Mouse (Mus musculus) right cerebral cortex, postnatal 4 days (tissue): ENCODE measurements around the gene Taf6.
"Not testable (repeated sequence)": the region's sequence is repeated elsewhere in the genome, so short reads cannot be mapped to it uniquely, and the experiment has no call there.

ENCODE experiments used
- DNase-seq: peaks from one replicate; pipeline ENCODE4 v3.0.0-alpha.2; 2022

Gene Taf6

DNA sequence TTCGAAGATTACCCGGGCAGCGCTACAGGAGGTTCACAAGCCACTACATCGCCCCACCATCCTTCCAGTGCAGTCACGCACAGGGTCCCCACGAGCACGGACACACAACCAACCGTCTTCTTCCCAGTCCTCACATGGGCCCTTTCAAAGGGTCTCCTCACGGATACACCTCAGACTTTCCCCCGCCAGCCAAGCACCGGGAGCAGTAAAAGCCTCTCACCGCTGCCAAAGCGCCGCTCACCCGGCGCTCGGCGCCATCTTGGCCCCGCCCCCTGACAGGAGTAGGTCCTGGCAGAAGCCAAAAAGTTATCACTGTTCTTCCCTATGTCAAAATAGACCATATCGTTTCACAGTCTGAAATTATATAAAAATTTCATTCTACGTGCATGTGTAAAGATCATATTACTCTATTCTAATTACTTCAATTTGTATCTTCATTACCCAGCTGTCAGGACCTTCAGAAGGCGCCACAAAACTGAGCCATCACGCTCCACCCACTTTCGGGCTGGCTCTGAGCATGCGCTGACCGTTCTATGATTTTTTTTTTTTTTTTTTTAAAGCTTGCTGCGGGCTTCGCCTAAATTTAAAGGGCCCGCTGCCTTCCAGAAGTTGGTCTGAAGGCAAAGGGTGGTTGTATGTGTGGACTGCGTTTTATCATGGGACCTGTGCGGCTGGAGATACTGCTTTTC lies at the start of gene Taf6, which contains the start of gene Cnpy4:
Gene Taf6, minus strand, starts transcription at position 502 of the 689 bp plus-strand sequence.
Gene Cnpy4, plus strand, starts transcription at position 536 of the 689 bp plus-strand sequence.
- peak; percentile 84 for DNase-seq

DNA sequence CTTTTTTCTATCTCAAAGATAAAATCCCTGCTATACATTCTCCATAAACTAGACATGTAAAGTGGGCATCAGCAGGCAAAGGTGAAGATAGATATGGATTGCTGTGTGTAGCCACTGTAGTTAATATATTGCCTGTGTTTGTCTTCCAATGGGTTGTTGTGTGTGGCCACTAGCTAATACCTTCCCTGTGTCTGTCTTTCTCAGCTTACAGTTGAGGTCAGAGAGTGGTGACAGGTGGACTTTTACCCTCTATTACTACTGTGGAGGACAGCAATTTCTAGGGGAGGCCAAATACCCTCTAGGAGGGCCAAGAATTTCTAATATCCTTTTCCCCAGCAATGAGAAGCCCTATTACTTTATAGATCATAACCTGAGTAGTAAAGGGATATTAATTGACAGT lies 47.0 kb upstream of the Taf6 start:
- DNase-seq = no peak

DNA sequence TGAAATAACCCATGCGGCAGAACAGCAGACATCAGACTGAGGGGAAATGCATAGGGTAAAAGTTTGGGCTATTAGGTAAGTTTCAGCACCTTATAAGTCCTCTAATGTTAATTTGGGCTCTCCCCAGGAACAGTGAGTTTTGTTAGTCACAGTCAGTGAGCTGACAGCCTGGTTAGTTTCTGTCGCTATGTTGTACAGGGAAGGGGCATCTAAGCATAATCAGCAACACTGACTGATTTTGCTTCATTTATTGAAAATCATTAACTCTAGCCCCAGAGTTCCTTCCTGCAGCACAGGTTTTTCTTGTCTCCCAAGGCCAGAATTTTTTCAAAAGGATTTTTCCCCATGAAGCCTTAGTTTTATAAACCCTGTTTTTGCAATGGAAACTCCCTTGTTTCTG lies 46.5 kb upstream of the Taf6 start:
- DNase-seq = no peak

DNA sequence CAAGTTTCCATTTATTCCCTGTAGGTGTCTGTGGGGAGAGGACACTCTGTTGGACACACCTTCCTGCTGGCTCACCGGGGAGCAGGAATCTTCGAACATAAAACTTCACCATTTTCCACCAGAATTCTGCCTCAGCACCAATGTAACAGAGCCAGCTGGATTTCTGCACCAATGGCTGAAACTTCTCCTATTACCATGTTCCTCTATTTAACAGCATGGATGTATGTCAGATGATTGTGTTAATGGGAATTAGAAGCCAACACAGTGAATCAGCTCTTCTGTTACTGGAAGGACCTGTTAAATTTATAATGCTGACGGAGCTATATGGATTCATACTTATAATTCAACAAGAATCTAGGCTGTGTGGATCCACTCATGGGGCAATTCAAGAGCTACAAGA lies 42.3 kb upstream of the Taf6 start:
- DNase-seq = no peak

DNA sequence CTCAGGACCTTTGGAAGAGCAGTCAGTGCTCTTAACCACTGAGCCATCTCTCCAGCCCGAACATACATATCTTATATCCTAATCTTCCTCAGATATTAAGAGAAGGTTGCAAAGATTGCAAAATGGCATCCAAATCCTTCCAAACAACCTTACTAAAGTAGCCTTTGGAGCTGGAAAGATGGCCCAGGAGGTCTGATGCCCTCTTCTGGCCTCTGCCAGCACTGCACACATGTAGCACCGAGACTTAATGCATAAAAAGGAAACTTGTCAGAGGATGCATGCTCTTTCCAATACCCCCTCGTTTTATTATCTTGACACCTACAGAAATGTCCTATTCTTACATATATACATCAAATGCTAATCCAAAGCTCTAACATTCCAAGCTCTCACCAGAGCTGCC lies 40.8 kb upstream of the Taf6 start:
- peak; percentile 28 for DNase-seq

DNA sequence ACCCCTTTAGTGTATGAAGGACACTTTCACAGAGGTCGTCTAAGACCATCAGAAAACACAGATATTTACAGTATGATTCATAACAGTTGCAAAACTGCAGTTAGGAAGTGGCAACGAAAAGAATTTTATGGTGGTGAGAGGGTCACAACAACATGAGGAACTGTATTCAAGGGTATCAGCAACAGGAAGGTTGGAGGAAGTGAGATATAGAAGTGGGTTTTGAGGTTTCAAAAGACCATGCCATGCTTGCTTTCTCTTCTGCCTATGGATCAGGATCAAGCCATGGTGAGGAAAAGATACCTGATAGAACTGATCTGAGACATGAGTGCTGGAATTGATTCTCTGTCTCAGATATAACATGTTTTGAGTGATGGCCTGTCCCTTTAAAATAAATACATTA lies 40.1 kb upstream of the Taf6 start:
- DNase-seq = no peak

DNA sequence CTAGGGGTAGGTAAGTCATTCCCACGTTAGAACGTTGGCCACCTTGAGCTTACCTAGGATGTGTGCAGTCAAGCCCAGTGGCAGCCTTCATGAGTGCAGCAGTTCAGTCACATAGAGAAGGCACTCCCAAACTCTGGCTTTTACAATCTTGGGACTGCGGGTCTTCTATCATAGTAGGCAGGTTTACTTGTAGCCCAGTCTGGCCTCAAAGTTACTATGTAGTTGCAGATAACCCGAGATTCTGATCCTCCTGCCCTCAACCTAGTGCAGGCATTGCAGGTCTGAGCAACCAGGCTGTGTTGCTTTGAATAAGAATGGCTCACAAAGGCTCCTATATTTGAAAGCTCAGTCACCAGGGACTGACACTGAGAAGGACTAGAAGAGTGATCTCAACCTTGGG lies 39.2 kb upstream of the Taf6 start:
- DNase-seq = no peak

DNA sequence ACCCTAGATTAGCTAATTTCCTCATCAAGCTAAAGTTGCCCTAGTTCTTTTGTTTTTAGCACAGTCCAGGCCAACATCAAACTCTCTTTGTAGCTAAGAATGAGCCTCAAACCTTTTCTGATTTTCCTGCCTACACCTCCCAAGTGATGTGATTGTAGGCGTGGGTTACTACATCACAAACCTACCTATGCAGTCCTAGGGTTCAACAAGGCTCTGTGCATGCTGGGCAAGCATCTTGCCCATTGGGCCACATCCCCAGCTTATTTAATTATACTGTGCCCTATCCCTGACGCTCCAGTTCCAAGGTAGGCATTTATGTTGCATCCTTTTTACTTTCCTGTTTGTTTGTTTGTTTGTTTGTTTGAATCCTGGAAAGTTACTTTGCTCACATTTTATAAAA lies 38.4 kb upstream of the Taf6 start, which contains the start of gene Nxpe5:
Gene Nxpe5, plus strand, starts transcription at position 199 of the 400 bp plus-strand sequence.
- DNase-seq = no peak

DNA sequence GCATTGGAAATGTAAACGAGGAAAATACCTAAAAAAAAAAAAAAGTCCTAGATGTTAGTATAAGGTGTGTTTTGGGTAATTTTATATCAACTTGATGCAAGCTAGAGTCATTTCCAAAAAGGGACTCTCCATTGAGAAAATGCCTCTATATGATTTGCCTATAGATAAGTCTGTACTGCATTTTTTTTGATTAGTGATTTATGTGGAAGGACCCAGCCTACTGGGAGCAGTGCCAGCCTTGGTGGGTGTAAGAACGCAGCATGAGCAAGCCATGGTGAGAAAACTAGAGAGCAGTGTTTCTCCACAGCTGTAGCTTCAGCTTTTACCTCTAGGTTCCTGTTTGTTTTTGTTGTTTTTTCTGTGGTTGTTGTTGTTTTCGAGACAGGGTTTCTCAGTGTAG lies 36.0 kb upstream of the Taf6 start:
- peak; percentile 7 for DNase-seq

DNA sequence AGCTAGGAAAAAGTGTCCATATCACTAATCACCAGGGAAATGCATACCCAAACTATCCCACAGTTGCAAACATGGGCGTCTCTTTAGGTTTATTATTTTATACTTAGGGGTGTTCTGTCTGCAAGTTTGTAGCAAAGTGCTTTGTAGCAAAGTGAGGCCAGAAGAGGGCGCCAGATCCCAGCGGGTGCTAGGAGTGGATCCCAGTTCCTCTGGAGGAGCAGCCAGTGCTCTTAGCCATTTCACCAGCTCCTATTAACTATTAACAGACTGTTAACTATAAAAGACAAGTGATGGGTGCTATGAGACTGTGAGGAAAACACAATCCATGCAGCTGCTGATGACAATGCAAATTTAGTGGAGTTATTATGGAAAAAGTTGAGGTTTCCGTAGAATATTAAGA lies 34.9 kb upstream of the Taf6 start:
- peak; percentile 93 for DNase-seq

DNA sequence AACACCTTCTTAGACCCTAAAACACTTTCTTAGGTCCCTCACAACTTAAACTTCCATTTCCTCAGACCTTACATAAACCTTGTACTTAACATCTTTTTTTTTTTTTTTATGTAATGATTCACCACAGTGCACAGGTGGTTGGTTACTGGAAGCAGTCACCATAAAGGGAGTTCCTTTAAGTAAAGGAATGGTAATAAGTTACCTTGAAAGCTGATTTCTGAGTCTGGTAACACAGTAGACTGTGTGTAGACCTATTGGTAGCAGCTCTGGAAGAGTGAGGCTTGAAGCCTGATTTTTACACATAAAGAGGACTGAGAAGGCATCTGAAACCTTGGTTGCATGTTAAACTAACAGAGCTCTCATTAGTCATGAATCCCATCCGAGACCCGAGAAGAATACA lies 32.6 kb upstream of the Taf6 start:
- no peak for DNase-seq

DNA sequence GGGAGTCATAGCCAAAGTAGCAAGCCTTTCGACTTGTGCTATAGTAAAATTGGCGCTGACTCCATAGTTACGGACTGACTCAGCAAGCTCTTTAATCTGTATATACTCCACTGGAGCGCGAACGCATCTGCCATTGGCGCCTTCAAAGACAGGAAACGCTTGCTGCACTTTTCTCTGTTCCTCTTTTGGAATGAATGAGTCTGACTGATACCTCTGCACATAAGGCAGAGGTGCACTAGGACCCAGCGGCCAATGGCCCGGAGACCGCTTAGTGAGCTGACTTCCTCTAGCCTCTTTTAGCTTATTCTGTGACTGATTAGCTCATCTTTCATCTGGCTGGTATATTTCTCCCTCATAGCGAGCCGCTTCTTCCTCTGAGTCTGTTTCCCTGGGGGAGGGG lies 29.4 kb upstream of the Taf6 start:
- not testable (repeated sequence) for DNase-seq

DNA sequence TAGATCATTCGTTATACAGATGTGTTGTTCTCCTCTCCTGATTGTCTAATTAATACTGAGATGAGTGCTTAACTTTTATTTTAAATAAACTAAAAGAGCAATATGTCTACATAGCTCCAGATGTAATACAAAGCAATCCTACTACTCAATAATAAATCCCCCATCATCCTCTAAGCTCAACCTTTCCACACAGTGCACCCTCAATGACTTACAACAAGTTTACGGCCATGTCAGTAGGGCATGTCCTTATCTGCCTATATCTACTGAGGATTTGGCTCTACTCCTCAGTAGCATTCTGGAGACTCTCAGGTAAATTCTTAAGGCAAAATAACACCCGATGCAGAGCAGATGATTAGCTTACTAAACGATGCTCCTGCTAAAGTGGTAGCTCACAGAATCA lies 20.6 kb upstream of the Taf6 start:
- DNase-seq = no peak

DNA sequence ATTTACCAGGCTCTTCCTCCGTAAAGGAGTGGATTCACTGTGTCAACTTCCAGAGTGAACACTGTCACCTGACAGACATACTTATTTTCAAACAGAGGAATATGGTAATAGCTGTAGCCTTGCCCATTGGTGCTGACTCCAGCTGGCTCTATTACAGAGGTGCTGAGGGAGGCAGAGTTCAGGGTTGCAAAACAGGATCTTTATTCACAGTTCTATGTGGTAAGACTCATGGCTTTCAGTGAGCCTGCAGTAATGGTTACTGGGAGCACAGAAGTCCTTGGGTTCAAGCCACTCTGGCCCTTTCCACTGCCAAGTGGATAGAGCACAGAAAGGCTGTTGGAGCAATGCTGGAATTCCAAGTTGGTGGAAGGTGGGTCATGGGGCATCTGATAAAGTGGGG lies 20.0 kb upstream of the Taf6 start:
- DNase-seq = no peak

DNA sequence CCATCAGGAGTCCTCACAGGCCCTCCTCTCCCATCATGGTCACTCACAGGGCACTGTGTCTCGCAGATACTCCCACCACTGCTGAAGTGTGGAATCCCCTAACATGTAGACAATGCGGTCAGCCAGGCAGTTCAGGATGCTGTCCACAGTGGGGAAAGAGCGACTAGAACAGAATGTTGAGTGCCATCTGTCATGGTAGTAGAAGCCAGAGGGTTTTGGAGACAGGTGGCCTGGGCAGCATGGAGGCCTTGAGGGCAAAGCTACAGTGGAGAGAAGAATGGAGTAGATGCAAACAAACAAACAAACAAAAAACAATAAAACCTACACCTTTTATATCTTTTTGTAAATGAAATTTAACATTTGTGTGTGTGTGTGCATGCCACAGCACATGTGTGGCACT lies 14.8 kb upstream of the Taf6 start:
- DNase-seq = no peak

DNA sequence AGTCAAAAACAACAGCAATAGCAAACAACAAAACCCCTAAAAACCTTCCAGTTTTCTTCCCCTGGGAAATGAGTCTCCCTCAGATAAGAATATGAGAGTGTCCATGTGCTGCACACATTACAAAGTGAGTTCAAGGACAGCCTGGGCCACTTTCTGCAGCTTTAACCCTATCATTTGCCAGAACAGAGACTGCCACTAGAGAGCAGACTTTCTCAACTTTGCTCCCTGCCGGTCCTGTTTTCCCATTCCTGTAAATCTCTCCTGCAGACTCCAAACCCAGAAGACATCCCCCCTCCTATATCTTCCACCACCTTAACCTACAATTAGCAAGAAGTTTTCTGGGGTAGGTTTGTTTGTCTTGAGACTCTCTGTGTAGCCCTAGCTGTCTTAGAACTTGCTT lies 12.3 kb upstream of the Taf6 start:
- no peak for DNase-seq

DNA sequence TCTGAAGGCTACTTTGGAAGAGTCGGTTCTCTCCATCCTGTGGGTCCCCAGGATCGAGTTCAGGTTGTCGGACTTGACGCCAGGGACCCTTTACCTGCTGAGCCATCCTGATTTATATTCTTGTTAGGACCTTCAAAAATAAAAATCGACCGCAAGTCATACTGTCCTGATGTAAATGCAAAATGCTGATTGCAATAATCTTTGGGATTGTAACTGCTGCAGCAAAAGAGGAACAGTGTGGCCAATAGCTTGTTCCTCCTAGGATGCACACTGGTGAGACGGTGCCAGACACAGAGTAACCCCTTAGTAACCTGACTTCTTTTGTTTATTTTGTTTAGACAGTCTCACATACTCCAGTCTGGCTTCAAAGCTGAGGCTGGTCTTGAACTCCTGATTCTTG lies 8.2 kb upstream of the Taf6 start:
- DNase-seq = no peak

DNA sequence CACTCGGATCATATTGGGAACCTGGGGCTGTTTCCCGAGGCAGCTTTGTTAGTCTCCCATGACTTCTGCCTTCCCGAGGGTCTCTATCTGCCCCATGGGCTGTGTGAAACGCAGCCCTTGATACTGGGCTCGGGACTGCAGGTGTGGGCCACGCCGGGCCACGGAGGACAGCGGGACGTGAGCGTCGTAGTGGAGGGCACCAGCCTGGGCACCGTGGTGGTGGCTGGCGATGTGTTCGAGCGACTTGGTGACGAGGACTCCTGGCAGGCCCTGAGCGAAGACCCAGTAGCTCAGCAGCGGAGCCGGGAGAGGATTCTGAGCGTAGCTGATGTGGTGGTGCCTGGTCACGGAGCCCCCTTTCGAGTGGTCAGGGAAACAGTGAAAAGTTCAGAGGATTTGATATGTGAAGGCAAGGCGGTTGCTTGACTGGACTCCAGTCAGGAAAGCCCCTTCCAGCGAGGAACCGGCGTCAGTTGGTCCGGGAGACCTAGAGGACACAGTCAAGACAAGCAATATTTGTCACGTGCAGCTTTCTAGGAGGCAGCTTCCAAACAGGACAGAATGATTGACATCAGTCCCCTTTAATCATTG lies 7.6 kb upstream of the Taf6 start:
- DNase-seq = peak; percentile 44

DNA sequence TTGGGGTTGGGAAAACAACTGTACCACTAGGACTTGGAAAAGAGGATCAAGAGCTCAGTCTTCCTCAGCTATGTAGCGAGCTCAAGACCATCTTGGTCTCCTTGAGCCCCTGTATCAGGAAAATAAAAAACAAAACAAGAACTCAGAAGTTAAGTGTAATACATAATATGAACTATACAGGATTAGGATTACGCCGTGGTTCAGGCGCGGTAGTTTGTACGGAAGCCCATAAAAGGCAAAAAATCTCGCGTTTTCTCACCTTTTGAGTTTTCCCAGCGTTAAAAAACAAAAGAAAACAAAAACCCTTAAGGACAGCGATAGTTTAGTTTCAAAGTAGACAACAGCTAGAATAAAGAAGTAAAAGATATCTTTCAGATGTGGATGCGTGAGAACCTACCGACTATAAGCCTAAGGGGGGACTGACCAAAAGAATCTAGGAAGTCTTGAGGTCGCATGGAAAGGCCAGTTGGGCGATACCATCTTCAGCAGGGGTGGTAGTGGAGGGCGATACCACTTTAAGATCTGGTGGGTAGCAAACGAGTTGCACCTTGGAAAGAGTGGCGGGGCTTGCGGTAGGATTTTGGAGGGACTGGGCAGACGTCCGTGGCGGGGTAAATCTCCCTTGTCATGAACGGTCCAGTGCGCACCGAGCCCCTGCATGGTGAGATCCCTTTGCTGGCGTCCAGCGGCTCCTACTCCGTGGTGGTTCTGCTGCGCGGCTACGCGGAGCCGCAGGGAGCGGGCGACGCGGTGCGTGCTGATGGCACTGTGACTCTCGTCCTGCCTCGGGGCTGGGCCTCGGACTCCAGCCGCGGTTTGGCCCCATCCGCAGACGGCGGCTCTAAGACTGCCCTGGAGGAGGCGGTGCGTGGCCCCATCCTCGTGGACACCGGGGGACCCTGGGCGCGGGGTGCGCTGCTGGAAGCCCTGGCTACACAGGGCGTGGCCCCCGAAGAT lies 6.8 kb upstream of the Taf6 start, which contains the start of gene Mblac1:
Gene Mblac1, plus strand, starts transcription at position 544 of the 957 bp plus-strand sequence.
- peak; percentile 70 for DNase-seq

DNA sequence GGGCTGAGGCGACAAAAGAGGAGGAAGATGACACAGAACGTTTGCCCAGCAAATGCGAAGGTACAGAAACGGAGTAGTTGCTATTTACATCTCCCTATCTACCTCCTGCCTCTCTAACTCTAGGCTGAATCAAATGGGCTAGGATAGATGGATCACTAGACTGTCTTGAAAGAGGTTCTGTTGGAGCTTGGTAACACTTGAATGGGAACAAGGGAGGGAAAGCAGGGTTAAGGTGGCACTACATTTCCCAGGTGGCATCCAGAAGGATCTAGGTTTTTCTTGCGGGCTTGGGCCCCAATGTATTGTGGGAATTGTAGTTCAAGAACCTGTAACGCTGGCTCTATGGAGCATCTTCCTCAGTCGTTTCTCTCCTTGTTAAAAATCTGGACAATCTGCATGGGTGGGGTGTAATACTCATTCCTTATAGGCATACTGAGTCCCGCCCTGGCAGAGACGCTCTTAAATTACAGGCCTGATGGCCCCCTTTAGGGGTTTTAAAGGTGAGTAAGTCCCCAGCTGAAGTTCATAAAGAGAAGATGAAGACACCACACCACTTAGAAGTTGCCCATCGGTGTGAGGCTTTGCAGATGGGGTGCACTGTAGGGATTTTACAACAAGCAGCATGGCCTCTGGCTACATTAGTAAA lies 533 bp upstream of the Taf6 start:
- DNase-seq = peak; percentile 47

DNA sequence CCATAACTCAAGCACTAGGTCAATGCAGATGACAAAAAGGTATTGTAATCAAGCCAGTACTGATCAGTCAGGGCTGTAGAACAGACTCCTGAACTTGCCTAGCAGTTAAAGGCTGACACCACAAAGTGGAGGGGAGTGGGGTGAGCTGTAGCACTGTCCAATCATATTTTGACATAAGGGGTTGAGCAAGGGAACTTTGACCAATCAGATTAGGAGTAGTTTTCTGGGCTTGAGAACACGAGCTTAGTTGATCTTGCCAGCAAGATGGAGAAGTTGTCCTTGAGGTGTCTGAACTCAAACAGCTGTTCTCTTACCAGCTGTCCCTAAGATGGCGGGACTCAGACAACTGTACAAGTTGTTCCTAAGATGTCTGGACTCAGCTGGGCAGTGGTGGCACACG lies 14.0 kb downstream of the Taf6 start:
- no peak for DNase-seq

DNA sequence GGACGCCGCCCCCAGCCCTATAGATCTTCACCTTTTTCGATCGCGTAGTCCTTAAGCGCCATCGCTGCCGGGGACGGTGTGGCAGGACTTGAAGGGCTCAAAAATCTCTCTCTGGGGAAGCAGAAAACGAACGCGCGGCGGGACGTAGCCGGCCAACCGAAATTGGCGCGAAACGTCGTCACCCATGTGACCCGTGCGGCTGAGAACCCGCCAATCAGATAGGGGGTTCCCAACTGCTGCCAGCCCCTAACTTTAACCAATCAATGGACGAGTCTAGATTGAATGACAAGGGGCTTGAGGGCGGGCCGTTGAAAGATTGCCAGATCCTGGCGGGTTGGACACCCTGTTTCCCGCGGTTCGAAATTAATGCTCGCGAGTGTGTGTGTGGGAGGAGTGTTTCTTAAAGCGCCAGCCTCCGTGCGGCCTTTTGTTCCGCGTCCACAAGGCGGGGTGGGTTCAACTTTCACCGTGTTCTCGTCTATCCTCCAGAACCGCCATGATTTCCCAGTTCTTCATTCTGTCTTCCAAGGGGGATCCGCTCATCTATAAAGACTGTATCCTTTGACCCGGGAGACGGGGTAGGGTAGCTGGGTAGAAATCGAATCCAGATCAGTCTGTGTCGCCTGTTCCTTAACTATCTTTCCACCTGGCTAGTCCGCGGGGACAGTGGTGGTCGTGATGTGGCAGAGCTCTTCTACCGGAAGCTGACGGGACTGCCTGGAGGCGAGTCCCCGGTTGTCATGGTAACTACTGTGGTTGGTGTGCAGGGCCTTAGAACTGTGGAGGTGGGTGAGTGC lies 15.4 kb downstream of the Taf6 start, which contains the start of the genes Ap4m1 and Mcm7:
Gene Ap4m1, plus strand, starts transcription at position 308 of the 797 bp plus-strand sequence.
Gene Mcm7, minus strand, starts transcription at position 728 of the 797 bp plus-strand sequence.
- DNase-seq = peak; percentile 98
